Mouse (Mus musculus): ENCODE data around the gene Slx4ip. TPM values are rescaled to one million over a fixed set of nuclear protein-coding genes. Genes with fewer than 3 reads are reported as not detected.

The Slx4ip gene
- polyA plus RNA-seq, 3 experiments from 2014 or later = 4.8 to 6.7 (median 6.1) TPM

DNA sequence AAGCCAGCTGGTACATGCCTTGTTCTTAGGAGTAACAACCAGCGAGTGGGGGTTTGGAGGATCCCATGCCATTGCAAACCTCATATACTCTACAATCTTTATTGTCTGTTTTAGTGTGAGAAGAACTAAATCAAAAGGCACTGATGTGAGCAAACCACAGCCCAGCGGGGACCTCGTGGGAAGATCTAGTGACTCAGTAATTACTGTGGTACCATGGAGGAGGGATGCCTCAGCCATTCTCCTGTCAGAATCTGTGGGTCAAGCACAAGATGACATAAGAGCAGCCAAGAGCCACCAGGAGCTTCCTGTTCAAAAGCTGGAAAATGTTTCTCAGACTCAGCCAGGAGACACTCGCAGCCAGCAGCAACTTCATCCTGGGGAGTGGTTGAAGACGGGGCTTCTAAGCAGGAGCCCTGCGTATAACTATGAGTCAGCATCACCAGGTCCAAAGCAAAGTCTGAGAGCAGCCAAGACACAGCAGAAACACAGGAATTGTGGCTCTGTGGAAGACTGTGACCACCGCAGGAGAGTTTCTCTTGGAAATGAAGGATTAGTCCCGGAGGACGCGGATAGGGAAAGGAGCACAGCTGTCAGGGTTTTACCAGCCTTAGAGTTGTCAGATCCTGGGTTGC is 176.6 kb downstream of the Slx4ip start:
- no peak for ATAC-seq

DNA sequence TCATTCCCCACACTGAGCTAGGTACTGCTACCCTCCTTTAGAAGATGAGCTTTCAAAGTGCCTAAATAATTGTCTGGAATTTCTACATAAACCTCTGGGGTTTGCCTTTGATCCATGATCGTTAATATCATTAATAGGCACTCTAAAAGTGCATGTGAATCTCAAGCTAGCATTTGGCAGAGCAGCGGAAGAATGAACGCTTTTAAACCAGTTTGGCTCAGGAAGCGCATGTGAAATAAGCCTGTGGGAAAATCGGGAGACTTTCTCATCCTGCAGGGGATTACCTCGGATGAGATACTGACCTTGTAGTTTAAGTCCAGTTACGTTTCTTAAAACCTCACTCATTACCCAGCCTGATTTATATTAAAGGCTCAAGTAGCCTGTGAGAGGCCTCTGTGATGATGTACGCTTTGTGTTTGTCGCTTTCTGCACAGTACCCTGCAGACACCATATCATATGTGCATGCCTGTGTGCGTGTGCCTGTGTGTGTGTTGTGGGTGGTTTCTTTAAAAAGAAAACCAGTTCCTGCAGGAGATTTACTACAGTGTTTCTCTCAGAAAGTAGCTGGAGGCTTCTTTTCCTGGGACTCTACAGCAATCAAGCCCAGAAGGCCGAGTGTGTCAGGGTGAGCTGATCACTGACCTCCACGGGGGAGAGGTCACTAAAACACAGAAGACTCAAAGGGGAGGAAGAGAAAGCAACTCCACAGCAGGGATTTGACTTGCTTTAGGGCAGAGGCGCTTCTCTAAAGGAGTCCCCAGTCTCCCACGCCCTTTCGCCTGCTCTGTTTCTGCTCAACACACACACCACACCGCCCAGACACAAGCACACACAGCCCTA is 182.7 kb downstream of the Slx4ip start:
- ATAC-seq = no peak

DNA sequence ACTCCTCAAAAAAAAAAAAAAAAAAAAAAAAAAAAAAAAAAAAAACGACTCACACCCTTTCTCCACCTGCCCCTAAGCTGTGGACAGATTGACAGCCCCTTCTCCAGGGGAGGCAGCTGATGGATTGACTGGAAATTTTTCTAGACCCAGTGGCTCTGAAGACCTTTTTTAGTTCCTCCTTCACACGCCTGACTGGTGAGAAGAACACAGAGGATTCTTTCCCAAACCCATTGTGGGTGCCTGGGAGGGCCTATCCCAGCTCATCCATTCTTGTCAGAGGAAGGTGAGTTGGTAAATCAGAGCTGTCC is 183.2 kb downstream of the Slx4ip start:
- no peak for ATAC-seq

DNA sequence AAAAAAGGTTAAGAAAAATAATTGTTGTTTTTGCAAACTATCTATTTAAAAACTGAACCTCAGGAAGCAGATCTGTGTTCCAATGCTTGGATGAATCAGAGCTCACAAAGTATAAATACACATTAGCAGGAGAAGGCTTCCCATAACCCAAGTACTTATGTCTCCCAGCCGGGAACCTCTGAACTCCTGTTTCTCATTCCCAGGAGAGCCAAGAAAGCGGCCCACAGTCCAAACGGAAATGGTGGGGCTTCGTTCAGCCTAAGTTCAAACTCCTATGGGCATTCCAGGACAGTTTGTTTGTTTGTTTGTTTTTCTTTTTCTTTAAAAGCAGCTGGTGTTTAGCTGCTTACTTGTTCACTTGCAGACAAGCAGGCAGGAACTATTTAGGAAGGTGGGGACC is 187.8 kb downstream of the Slx4ip start:
- no peak for ATAC-seq

DNA sequence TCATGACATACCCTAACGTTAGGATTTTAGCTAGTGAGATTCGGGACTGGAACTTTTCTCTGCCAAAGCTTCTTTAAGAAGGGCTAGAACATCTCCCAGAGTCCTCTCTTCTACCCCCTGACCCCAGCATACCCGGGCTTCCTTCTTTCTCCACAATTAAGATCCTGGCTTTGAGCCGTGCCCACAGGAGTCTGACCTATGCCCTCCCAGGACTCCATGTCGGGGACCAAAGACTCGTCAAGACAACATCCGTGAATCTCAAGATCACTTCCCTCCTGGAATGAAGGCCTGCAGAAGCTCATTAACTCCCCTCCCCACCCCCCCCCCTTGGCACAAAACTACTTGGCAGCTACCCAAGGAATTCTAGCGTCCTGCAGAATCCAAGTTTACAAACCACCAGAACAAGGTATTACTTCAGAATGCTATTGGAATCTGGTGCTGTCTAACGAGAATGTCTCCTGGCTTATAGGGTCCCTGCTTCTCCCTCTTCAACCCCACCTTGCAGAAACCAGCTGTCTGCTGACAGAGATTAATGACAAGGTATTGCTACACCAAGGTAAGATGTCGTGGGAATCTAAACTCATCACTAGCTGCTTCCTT is 188.8 kb downstream of the Slx4ip start:
- ATAC-seq = no peak

DNA sequence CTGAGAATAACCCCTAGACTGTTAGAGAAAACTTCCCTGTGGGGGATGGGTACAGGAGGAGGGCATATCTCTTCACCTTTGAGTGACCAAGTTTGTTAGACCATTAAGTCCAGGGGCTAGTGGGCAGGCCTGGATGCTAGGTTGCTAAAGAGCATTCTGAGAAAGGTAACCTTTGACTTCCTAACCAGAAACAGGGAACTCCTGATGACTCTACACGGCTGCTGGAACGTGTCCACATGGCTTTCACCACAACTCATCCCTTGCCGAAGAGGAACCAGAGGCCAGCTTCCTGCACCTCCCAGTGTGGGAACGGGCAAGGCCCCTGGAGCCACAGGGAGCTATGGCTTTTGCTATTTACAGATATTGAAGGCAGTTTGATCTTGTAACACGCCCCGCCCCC is 189.4 kb downstream of the Slx4ip start:
- ATAC-seq = no peak

DNA sequence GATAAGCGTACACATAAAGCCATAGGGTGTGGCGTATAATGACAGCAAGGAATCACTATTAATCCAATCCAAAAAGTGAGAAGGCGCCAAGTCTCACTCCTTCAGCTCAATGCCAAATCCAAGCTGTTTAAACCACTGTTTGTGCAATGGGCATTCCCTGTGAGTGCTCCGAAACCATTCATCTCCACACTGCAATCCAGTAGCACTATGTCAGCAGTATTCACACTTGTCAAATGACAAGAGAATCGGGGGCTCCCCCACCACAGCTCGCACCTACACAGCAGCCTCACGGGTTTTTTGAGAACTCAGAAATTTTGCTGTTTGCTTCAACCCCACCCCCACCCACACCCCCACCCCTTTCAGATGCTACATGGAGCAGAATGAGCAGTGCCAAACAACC is 190.0 kb downstream of the Slx4ip start:
- no peak for ATAC-seq

DNA sequence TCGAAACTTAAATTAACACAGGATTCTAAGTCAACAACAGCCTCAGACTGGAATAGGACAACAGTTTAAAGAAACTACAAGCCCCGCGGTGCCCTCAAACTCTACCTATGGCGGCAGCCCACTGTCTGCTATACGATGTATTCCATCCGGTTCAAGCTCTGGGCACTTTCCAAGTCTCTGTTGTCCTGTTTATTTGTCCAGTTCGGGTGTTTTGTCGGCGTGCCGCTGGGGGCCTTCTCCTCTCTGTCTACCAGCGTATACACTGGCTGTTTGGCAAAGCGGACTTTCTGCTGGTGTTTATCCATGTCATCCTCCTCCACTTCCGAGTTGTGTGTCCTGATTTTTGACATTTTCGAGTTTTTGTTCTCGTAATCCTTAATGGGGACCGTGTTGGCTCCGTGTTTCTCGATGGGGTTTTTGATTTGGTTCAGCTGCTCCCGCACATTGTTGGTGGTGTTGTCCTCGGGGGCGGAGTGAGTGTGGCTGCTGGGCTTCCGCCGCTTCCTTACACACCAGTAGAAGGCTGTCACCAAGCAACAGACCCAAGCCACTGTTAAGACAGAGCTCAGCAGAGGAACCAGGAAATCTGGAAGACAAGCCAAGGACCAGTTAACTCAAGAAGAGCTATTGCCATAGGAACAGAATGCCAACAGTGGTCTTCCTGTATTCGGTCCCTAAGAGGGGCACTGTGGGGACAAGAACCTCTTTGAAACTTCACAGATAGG is 192.0 kb downstream of the Slx4ip start:
- no peak for ATAC-seq

DNA sequence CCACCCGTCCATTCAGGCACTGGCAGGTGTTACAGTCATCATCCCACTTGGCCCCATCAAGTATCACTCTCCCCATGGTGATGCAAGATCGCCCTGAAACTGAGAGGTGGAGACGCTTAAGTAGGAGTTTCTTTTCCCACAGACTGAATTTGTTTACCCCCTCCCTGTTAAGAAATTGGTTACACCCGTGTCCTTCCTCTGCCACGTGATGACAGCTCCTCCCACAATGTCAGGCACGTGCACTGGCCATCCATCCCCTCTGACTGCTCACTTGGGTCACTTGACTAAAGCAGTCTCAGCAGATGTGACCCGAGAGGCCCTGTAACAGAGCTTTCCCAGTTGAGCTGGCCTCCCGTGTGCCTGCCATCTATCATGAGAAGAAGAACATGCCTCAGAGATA is 194.2 kb downstream of the Slx4ip start:
- no peak for ATAC-seq

DNA sequence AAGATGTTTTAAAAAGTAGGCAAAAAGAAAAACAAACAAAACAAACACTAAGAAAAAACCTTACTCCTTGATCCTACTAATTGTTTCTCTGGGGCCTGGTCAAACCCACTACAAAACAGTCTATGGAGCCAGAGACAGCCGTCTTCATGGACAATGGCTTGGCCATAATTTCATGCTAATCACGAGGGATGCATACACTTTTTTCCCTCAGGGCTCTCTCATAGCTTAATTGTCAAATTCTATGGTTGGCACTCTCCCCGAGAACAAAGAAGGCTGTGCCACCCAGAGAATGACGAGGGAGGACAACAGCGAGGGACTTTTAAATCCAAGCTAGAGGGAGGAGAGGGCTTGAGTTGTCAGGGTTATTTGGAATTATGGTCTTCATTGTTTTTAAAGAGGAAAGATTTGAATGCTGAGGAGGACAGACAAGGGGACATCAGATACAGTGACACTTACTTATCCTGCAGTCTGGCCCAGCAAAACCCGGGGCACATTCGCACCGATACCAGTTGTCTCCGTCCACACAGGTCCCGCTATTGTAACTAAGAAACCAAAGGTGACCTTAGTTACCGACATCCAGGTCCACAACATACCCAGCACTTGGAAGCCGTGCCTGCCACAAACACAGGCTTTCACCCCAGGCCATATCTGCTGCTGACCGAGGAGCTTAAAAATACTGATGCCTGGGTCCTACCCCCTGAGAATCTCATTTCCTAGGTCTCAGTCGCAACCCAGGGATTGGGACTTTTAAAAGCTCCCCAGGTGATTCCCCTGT is 195.8 kb downstream of the Slx4ip start:
- no peak for ATAC-seq

DNA sequence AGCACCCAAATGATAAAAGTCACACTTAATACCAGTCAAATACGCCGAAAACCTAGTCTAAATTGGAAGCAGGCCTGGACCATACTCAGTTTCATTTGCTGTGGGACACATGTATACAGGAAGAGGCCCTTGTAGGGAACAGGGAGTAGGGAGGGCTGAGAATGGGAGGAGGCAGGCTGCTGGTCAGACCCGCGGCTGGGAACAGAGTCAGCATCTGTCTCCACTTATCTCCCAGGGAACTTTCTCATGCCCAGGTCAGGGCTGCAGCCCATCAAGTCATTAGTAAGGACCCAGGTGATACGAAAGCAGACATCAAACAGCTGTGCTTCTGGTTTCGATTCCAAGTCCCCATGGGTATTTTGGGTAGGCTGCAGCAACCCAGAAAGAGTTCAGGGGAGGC is 196.7 kb downstream of the Slx4ip start:
- ATAC-seq = no peak

DNA sequence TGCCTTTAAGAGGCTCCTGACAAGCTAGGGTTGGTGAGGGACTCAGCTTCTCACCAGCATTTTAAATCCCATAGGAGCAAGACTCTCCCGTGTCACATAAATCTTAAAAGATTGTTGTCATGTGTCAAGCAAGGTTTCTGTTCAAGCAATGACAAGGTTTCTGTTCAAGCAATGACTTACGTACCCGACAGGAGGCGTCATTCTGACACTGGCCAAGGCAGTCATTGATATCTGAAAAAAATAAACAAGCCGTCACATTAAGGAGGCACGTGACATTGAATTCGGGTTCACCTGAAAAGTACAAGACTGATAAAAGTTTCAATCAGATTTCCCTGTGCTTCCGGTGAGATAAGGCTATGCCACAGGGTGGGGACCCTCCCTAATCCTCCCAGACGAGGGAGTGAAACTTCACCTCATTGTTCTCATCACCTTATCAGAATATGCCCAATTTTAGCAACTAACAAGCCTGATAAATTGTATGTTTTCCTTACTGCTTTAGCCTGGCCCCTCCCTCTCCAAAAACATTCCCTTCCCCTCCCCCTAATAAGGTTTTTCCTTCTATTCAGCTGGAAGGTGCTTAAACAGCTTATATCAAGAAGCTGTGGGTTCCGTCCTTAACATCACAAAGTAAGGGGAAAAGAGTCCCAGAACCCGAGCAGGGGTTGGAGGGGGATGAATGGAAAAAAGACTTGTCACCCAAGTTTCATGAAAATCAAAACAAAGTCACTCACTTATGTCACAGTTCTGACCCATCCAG is 200.9 kb downstream of the Slx4ip start:
- no peak for ATAC-seq

DNA sequence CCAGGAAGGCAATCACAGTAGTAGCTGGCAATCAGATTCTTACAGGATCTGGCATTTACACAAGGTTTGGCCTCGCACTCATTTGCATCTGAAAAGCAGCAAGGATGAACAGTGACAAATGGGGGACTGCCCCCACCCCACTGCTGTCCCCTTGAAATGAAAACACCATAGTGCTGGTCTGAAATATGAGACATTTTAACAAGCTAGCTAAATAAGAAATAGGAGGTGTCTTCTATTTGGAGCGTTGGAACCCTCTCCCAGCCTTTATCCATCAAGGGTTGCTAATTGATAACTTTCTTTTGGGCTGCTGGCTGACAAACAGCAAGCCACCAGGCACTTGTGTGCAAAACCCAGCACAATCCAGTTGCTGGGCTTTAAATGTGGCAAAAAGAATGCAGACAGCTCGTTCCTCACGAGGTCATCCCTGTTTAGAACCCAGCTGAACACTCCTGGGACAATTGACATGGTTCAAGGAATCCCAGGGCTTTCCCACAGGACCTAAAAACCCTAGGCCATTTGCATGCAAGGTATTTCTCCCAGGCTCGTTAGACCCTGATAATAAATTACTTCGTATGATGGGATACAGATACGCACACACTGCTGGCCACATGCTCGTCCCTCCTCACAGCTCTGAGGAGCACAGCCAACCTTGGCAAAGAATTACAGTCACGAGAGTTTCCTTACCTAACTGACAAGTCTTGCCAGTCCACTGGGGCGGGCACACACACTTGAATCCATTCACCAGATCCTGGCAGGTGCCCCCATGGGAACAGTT is 201.7 kb downstream of the Slx4ip start:
- ATAC-seq = no peak

DNA sequence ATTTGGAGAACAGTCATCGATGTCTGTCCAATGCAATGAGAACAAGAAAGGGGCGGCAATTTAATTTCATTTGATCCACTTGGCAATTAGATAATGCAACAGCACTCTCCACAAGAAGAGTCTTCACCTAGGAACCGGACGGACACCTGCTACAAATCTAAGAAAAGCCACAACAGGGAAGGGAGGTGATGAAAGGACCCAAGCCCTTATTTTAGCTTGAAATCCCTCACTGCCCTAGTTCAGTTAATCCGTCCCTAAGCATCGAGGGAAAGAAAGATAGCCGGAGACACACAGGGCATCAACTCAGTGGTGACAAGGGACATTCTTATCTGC is 202.2 kb downstream of the Slx4ip start:
- ATAC-seq = no peak

DNA sequence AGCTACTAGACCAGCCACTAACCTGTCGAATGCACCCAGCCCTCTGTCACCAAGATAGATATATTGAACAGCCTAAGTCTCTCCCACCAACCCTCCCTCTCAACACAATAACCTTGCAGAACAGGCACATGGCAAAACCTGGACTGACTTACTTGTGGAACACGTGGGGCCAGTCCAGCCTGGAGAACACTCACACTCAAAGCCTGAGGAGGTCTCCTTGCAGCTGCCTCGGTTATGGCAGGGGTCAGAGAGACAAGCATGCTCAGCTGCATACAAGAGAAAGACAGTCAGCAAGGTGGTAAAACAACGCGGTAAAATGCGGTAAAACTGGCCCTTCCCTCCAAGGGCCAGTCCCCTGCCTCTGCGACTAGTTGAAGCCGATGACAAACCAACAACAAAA is 203.3 kb downstream of the Slx4ip start:
- no peak for ATAC-seq

DNA sequence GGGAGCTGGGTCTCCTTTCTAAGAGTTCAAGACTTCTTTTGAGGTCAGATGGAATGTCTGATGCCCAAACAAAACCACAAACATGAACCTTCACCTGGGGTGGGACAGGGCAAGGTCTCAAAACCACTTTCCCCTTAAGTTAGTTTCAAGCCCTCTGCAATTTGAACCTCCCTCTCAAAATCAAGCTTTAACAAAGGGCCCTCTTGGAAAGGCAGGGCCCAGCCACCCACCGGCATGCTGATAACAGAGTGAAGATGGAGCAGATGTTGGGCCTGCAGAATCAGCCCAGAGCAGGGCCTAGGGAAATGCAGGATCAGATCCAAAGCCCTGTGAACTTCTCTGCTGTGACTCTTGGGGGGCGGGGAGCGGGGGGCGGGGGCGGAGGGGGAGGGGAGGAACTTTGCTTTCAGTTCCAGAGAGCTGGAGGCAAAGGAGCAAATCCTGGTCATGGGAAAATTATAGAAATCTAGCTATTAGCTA is 206.0 kb downstream of the Slx4ip start:
- ATAC-seq = no peak

DNA sequence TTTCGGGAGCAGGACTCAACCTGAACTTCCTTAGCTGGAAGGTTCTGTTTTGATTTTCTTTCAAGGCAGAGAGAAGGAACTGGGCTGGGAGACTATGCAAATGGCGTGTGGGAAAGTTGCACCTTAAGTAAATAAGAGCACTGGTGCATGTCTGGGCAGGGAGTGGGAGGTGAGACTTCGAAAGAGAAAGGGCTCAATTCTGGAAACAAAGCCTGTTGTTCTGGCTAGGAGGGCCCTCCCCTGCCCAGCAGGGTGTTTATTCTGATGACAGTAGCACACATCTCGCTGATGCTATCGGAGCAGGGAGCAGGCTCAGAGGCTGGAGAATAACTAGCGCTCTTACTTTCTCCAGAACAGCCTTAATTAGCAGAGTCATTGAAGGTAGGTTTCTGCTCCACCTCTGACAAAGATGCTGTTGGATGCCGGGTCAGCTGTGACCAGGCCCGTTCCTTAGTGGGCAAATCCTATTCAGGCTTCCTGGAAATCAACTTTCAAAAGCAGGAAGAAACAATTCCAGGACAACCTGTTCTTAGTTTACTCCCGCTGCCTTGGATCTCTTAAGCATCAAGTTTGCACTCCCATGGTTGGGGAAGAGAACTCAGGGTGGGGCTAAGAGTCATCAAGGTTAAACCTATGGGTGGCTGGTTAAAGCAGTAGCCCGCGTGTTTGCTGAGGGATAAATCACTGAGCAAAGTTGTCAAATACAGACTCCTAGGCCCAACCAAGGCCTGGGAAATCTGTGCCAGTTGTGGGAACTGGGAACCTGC is 207.4 kb downstream of the Slx4ip start:
- ATAC-seq = no peak

DNA sequence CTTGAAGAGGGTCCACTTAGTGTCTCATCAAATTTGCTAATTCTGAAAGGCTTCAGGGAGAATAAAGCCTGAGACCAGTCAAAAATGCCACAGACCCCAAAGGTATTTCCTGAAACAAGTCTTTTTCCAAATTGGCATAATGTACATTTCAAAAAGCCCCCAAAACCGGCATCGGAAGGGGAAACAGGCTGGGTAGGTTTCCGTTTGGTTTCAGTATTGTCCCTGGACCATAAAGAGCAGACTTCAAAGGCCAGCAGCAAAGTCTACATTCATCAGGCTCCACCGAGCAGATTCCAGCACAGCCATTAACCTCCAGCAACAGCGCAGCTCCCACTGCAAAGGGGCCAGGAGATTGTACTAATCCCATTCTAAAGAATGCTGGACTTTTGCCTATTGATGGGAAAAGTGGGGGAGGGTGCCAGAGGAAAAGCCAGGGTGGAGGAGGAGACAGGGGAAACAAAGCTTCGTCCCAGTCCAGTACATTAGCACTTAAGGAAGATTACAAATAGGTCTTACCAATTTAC is 208.3 kb downstream of the Slx4ip start:
- no peak for ATAC-seq

DNA sequence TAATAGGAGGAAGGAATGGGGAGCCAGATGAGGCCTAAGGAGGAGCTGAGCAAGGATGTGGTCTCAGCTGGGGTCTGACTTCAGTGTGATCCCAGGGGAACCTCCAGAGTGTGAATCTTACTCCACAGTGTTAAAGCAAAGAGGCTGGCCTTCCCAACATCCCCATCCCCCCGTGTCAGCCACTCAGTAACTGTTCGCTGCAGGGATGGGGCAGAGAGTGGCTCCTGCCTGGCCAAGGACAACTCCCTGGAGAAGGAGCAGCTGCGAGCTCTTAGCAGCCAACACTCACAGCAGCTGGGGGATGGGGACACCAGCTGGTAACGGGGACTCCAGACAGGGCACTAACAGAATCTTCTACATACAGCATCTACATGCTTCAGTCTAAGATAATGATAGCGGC is 210.1 kb downstream of the Slx4ip start:
- ATAC-seq = no peak

DNA sequence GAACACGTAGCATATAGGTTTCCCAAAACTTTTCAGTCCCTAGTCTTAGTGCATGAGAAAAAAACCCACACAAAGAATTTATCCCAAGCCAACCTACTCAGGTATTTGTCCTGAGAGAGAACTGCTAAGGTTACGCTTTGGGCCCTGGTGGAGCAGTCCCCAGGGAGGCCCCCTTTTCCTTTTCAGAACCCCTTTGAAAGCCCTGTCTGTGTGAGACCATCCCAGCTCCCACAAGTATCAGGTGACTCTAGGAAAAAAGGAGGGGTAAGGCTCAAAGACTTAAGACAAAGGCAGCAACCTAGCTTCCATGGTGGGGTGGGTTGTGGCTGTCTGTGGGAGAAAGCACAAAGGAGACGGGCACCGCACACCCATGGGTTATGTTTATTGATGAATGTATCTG is 216.2 kb downstream of the Slx4ip start:
- no peak for ATAC-seq
